Mouse (Mus musculus): ENCODE results near the gene Cnn3.

Gene Cnn3

GRCm38 (mm10) chr3:121425861-121426620 lies at the start of gene Cnn3:
TSS of gene Cnn3 (plus strand) at chr3:121426497.
- peak; percentile 85 to 89 for DNase-seq (ENCODE audit: low spot score in 2 of 2)

- DNase-seq (ENCODE audit: low spot score in 2 of 2) = no peak
Observed at GRCm38 (mm10) chr3:121378708-121379612, 47.3 kb upstream of the Cnn3 start.

- DNase-seq (ENCODE audit: low spot score in 2 of 2) = no peak
Observed at GRCm38 (mm10) chr3:121379699-121380098, 46.6 kb upstream of the Cnn3 start.

- DNase-seq (ENCODE audit: low spot score in 2 of 2) = peak; percentile 74 to 75
Observed at GRCm38 (mm10) chr3:121387471-121388009, 38.8 kb upstream of the Cnn3 start.

- DNase-seq (ENCODE audit: low spot score in 2 of 2) = no peak
Observed at GRCm38 (mm10) chr3:121389366-121389765, 36.9 kb upstream of the Cnn3 start.

GRCm38 (mm10) chr3:121389860-121390530 lies 36.3 kb upstream of the Cnn3 start:
- DNase-seq (ENCODE audit: low spot score in 2 of 2) = no peak

DNA sequence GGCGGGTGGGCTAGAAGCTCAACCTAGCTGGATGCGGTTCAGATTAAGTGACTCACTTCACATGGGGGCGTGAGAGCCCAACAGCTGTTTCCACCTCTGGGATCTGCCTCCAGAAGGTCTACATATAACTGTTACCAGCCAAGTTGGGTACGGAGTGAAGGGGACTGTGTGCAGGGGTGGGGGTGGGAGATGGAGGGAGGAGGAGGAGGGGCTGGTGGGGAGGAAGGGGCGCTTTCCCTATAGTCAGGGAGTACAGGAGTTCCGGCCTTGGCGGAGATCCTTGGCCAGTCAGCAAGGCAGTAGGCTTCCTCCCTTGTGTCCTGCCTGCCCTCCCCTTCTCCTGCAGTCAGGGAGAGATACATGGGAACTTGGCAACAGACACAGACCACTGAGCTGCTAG lies 35.6 kb upstream of the Cnn3 start:
- no peak for DNase-seq (ENCODE audit: low spot score in 2 of 2)

DNA sequence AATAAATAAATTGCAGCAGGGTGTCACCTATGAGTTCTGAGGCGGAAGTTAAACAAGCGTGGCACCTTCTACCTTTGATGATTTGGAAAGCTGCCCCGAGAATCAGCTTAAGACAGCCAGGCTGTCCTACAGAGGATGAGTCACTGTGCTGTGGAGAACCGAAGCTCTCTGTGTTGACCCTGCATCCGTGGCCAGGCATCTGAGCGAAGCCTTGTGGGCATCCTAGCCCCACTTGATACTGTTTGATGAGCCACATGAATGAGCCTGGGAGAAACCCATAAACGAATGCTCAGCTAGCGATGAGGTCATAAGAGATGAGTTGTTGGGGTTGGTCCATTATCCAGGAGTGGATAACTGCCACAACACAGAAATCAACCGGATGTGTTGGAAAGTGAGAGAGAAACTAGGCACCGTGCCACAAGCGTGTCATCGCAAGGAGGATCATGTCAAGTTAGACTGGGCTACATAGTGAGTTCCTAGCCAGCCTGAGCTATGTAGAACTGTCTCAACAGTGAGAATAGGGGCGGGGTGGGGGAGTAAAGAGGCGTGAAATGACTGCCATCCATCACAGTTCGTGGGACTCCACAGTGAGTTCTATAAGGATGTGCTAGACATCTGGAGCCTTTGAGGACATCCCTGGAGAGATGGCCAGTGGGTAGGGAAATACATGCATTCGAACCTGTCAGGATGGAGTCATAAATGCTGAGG lies 30.6 kb upstream of the Cnn3 start:
- DNase-seq (ENCODE audit: low spot score in 2 of 2) = no peak

DNA sequence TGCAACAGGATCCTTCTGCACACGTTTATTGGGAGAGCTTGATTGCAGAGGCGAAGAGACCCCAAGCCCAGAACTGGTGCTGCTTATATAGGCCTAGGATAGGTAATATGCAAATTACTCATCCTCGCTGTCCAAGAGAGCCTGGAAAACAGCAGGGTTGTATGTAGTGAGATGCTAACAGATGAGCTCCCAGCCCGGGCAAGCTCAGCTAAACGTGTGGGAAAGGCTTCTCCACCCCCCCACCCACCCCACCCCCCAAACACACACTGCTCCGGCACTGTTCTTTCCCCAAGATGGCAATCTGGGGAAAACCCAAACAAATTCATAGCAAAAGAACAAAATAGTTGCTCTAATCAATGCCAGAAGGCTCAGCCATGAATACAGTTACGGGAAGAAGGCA lies 29.7 kb upstream of the Cnn3 start:
- DNase-seq (ENCODE audit: low spot score in 2 of 2) = no peak

DNA sequence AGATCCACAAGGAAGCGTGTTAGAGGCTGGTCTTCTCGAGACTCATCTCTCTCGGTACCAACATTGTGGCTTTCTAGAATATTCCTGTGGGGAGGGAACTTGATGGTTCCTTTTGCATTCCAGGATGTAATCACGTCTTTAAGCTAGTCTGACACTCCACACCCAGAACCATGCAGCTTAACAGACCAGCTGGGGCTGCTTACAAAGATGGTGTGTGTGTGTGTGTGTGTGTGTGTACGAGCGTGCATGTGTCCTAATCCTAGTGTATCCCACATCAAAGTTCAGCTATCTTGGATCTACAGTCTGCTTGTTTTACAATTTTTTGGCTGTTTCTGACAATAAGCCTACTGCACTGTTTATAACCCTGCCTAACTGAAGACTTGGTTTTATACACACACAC lies 29.3 kb upstream of the Cnn3 start:
- no peak for DNase-seq (ENCODE audit: low spot score in 2 of 2)

GRCm38 (mm10) chr3:121401384-121401783 lies 24.9 kb upstream of the Cnn3 start:
- no peak for DNase-seq (ENCODE audit: low spot score in 2 of 2)

DNA sequence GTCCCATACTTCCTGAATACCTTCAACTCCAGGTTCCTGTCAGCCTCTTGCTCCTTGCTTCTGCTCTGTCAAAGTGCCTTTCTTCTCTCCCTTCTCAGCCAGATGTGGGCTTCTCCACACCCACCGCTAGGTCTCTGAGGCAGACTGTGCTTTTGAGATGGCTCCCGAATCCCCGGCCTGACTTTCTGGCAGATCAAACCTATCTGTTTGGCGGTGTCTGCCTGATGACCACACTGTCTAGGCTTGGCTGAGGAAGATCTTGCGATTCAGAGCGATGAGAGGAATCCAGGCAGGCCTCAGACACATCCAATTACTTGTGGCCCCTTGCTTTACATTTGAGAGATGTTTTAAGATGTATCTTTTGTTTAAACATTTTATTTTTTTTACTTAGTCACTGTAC lies 24.2 kb upstream of the Cnn3 start:
- no peak for DNase-seq (ENCODE audit: low spot score in 2 of 2)

DNA sequence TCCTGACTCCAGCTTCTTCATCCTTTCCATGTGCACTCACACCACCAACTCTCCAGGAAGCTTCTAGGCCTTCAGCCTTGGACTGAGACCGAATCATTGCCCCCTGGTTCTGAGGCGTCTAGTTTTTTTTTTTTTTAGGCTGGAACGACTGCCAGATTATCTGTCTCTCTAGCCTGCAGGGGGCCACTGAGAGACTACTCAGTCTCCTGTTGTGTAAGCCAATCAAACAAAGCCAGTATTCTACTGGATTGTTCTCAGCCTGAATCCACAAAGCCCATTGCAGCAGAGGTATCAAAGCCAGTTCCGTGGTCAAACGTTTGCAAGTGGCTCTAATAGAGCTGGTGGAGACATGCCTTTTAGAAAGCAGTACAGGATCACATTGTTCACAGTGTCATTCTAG lies 22.8 kb upstream of the Cnn3 start:
- no peak for DNase-seq (ENCODE audit: low spot score in 2 of 2)

- no peak for DNase-seq (ENCODE audit: low spot score in 2 of 2)
Observed at GRCm38 (mm10) chr3:121405101-121405500, 21.2 kb upstream of the Cnn3 start.

- no peak for DNase-seq (ENCODE audit: low spot score in 2 of 2)
Observed at GRCm38 (mm10) chr3:121407417-121407816, 18.9 kb upstream of the Cnn3 start.

GRCm38 (mm10) chr3:121408386-121408785 lies 17.9 kb upstream of the Cnn3 start:
- no peak for DNase-seq (ENCODE audit: low spot score in 2 of 2)

DNA sequence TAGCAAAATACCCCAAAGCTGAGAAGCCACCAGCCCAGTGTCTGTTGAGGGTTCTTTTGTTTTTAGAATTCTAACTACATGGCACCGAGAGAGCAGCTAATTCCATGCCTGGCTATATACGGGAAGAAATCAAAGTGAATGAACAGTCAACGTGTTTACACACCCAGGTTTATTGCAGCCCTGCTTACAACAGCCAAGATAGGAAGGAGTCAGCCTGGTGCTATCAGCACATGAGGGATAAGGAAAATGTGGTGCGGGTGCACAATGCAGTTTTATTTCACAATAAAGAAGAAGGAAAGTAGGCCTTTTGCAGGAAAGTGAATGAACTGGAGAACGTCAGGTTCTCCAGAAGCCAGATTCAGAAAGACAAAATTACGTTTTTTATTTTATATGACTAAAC lies 14.8 kb upstream of the Cnn3 start:
- DNase-seq (ENCODE audit: low spot score in 2 of 2) = no peak

- no peak for DNase-seq (ENCODE audit: low spot score in 2 of 2)
Observed at GRCm38 (mm10) chr3:121416171-121417154, 9.8 kb upstream of the Cnn3 start.

DNA sequence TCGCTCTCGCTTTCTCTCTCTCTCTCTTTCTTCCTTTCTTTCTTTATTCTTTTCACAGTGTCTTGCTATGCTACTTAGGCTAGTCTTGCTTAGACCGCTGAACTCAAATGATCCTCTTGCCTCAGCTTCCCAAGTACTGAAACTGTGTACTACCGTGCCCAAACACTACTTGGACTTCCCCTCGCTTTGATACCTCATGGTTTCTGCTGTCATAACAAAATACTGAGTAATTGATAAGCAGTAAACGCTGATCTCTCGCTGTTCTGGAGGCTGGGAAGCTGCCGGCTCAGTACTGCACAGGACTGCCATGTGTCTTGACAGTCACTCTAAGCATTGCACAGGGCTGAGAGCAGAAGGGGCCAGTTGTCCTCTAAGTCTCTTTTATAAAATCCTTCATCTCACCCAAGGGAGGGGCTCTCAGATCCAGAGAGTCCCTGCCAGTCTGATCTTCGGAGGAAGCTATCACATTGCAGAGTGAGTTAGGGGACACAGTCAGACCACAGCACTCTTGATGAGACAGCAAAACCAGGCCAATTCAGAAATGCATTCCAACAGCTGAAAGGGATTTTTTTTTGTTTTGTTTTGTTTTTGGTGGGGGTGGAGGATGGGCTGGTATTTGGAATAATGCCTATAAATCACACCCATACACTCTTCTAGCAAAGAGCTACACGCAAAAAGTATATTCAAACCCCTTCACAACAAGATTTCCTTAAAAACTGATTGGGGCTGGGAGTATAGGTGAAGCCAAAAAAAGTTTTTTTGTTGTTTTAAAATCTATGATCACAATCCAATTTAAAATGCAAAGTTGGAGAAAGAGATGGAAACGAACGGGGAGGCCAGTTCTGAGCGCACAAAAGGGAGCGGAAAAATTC lies 8.7 kb upstream of the Cnn3 start:
- no peak for DNase-seq (ENCODE audit: low spot score in 2 of 2)
